Mouse (Mus musculus) heart, adult 2 months (tissue): Measurements from ENCODE around the gene Capn6. TPM values are rescaled to one million over a fixed set of nuclear protein-coding genes. Genes with fewer than 3 reads are reported as not detected.
A peak's percentile ranks its signal among the peaks of the same experiment; 100 is the strongest.

Source experiments
- DNase-seq, 2 experiments: peaks; one replicate each; pipeline ENCODE4 v3.0.0; 2021
- H3K27ac ChIP-seq: fragments of 200-600 bp; 2 replicates; pipeline ENCODE4 v1.8.1; 2022
- H3K27me3 ChIP-seq: fragments of 200-500 bp; 2 replicates; pipeline ENCODE4 v1.6.1; 2012; ENCODE audit warnings: mild to moderate bottlenecking, low read length, inconsistent platforms, mixed read lengths; ENCODE audit not compliant: control insufficient read depth, insufficient read depth
- H3K36me3 ChIP-seq: fragments of 200-500 bp; 2 replicates; pipeline ENCODE4 v1.6.1; 2012; ENCODE audit warnings: low read length, inconsistent platforms; ENCODE audit not compliant: control insufficient read depth, insufficient read depth
- H3K4me1 ChIP-seq: fragments of 200-500 bp; 2 replicates; pipeline ENCODE4 v1.6.1; 2011; ENCODE audit warnings: low read length; ENCODE audit not compliant: control insufficient read depth, insufficient read depth
- H3K4me3 ChIP-seq: fragments of 200-600 bp; 2 replicates; pipeline ENCODE4 v1.8.1; 2022
- H3K79me2 ChIP-seq: fragments of 200-500 bp; replicated peaks from 2 replicates; pipeline ENCODE4 v1.6.1; 2012; ENCODE audit warnings: mild to moderate bottlenecking, inconsistent platforms, low read length, moderate library complexity, mixed read lengths; ENCODE audit not compliant: control insufficient read depth, insufficient read depth
- H3K9ac ChIP-seq: fragments of 200-500 bp; 2 replicates; pipeline ENCODE4 v1.6.1; 2012; ENCODE audit warnings: low read depth, mild to moderate bottlenecking, control low read depth, inconsistent platforms, low read length, mixed read lengths
- CTCF ChIP-seq: fragments of 200-600 bp; IDR thresholded peaks from 2 replicates; pipeline ENCODE4 v1.8.1; 2022; ENCODE audit warnings: antibody characterized with exemption, mild to moderate bottlenecking, moderate library complexity
- EP300 ChIP-seq: fragments of 200-500 bp; IDR thresholded peaks from 2 replicates; pipeline ENCODE4 v1.6.1; 2011; ENCODE audit warnings: low read depth, low read length, control low read depth; ENCODE audit not compliant: insufficient read depth
- POLR2A ChIP-seq: fragments of 200-500 bp; IDR thresholded peaks from 2 replicates; pipeline ENCODE4 v1.6.1; 2011; ENCODE audit warnings: mild to moderate bottlenecking, low read depth, low read length, control low read depth; ENCODE audit not compliant: insufficient read depth
- WGBS: fragments of 180-500 bp; shearing (Covaris S2); methylation state at CpG from one replicate; pipeline ENCODE4 v1.1.7; 2018; 5-methylcytosine and 5-hydroxymethylcytosine counted together
- intact Hi-C: fragments of 180-260 bp; cut with DNase I; formaldehyde crosslinking; loops from one replicate; pipeline ENCODE4 v1.15.1; 2025
- long read RNA-seq: library from polyadenylated mRNA; stranded (forward); transcript quantifications from one replicate; pipeline ENCODE4 v2.0.0, GENCODE M21; 2021
- polyA plus RNA-seq: library from polyadenylated mRNA; depleted of rRNA; stranded (reverse); fragments of >200 nt; gene quantifications from 2 replicates; pipeline ENCODE4 v1.2.3, GENCODE M21; 2012; rRNA removed
- total RNA-seq, 2 experiments: library from RNA; stranded (reverse); gene quantifications; 2 replicates each; pipeline ENCODE4 v1.2.3; 2021

Capn6 gene
- total RNA-seq (under 1 TPM; 0.57 to 0.94 TPM), polyA plus RNA-seq (0.98 and 1.6 TPM in 2 replicates)
- long read RNA-seq, partial matches to known transcripts: 1 of 1 reads
- long read RNA-seq, other reads (novel, unspliced or antisense): 0 of 1 reads

DNA sequence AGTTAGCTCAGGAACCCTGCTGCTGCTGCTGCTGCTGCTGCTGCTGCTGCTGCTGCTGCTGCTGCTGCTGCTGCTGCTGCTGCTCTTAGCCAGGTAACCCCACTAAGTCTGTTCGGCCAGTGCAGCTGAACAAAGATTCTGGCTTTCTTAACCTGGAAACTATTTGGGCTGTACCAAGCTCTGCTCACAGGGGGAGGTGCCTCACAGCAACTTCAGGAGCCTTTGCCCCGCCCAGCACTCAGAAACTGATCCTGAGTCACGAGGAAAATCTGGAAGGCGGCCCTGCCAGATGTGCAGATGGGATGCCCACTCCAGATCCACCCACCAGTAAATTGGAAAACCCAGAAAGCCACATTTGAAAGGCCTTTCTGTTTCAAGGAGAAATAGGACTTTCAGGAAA is at the start of gene Capn6:
Gene Capn6, minus strand, starts transcription at position 203 of the 400 bp plus-strand sequence.
- H3K4me1 ChIP-seq: no peaks in the 10 kb centered on the region
- H3K4me3 ChIP-seq: no peak within 1 kb of the TSS
- no peaks in the 10 kb centered on the region for H3K27me3 ChIP-seq
- DNase-seq: peak in 1 of 2 experiments; percentile 15
- TF ChIP-seq EP300: no peak
- no peak for TF ChIP-seq POLR2A
- TF ChIP-seq CTCF: no peak
- H3K9ac ChIP-seq: no peak within 1 kb of the TSS
- intact Hi-C loops: no loop called here
- no peaks in the 10 kb centered on the region for H3K79me2 ChIP-seq
- no peak within 1 kb of the TSS for H3K27ac ChIP-seq
- 13% methylated on average over 4 of the region's 4 CpGs for WGBS
- no peaks in the 10 kb centered on the region for H3K36me3 ChIP-seq

DNA sequence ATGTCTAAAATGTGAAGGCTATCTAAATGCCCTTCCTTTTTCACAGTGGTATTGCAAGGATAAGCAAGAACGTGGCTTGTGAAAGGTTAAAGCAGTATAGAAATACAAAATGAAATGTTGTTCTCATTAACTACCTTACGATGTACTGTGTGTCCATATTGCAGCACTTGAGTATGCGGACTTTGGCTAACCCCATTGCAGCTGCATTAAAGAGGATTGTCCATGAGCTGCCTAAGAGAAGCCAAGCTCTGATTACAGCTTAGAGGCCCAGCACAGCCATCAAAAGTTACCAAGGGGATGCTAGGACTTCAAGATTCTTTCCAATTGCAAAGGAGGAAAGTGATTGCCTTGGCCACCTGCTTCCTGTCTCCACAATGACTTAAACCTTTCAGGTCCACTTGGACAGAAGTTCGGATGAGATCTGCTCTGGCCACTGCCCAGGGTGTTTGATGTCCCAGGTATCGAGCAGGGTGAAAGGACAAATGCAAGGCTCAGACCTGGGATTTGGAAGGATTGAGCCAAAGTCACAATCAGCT is 40.0 kb upstream of the Capn6 start:
- Histone ChIP-seq H3K79me2 (no peaks in the 10 kb centered on the region), H3K4me3 (no peak overlapping the region), H3K9ac (no peak overlapping the region), H3K27ac (no peak overlapping the region), H3K36me3 (no peaks in the 10 kb centered on the region), H3K27me3 (no peaks in the 10 kb centered on the region), H3K4me1 (no peaks in the 10 kb centered on the region)
- TF ChIP-seq CTCF (no peak), EP300 (no peak), POLR2A (no peak)
- WGBS: 77% methylated on average over 5 of the region's 5 CpGs
- no peak for DNase-seq
- intact Hi-C loops: no loop called here

DNA sequence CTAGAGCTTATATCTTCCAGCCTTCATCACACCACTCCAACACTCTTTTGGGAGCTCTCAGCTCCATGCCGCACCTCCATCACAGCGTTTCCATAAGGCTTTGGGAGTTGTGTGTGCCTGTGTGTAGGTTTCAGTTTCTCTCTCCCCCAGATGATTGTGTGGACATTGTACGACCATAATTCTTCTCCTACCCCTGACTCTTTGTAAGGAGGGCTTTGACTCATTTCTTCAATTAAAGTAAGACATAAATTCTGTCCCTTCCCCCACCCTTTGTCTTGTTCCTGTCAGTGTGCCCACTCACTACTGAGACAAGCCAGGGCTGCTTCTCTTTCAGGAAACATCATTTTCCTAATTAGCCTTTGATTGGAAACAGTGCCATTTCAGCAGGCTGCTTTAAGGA is 24.1 kb upstream of the Capn6 start:
- H3K27ac ChIP-seq: no peak overlapping the region
- intact Hi-C loops: no loop called here
- no peak for DNase-seq
- no peak overlapping the region for H3K9ac ChIP-seq
- H3K4me1 ChIP-seq: no peaks in the 10 kb centered on the region
- WGBS: 73% methylated on average over 3 of the region's 3 CpGs
- H3K79me2 ChIP-seq: no peaks in the 10 kb centered on the region
- no peaks in the 10 kb centered on the region for H3K27me3 ChIP-seq
- H3K4me3 ChIP-seq: no peak overlapping the region
- TF ChIP-seq EP300: no peak
- TF ChIP-seq POLR2A: no peak
- no peak for TF ChIP-seq CTCF
- no peaks in the 10 kb centered on the region for H3K36me3 ChIP-seq

DNA sequence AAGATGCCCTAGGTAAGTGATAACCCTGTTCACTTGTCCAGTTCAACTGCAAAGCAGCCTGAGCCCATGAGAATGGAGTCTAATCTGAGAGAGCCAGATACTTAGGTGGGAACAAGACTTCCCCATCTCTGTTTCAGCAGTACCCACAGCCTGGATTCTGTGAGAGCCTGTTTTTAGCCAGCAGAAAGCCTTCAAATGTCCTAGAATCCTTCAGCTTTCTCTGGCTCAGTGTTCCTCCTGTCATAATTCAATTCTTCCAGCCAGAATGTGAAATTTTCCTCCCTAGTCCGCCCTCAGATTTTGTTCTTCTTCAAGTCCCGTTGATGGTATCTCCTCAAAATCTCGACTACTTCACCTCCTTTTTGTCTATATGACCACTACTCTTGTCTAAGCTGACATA is 22.8 kb upstream of the Capn6 start:
- intact Hi-C loops: no loop called here
- no peaks in the 10 kb centered on the region for H3K36me3 ChIP-seq
- no peak overlapping the region for H3K9ac ChIP-seq
- WGBS: 66% methylated on average over 3 of the region's 3 CpGs
- no peaks in the 10 kb centered on the region for H3K27me3 ChIP-seq
- no peaks in the 10 kb centered on the region for H3K4me1 ChIP-seq
- H3K27ac ChIP-seq: no peak overlapping the region
- TF ChIP-seq EP300 (no peak), CTCF (no peak)
- H3K79me2 ChIP-seq: no peaks in the 10 kb centered on the region
- H3K4me3 ChIP-seq: no peak overlapping the region
- DNase-seq: no peak

DNA sequence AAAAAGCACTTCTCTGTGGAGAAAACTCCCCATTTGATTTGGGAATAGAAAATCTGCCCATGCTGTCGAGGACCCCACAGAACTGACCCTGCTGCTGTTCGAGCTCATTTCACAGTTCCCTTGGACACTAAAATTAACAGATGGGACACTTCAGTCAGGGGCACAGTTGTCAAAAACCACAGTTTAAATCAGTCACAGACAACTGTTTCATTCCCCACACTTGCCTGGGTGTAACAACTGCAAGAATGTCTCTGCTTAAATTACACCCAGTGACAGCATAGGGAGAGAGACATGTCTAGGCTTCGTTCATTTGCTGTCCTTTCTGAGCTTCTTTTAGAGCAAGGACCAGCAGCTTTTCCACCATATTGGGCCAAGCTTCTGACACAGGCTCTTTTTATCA is 19.4 kb upstream of the Capn6 start:
- H3K4me3 ChIP-seq: no peak overlapping the region
- TF ChIP-seq POLR2A (no peak), EP300 (no peak), CTCF (no peak)
- no peaks in the 10 kb centered on the region for H3K27me3 ChIP-seq
- WGBS: 62% methylated on average over 3 of the region's 3 CpGs
- H3K36me3 ChIP-seq: no peaks in the 10 kb centered on the region
- no peak overlapping the region for H3K9ac ChIP-seq
- DNase-seq: no peak
- H3K4me1 ChIP-seq: no peaks in the 10 kb centered on the region
- no peak overlapping the region for H3K27ac ChIP-seq
- H3K79me2 ChIP-seq: no peaks in the 10 kb centered on the region
- intact Hi-C loops: no loop called here

DNA sequence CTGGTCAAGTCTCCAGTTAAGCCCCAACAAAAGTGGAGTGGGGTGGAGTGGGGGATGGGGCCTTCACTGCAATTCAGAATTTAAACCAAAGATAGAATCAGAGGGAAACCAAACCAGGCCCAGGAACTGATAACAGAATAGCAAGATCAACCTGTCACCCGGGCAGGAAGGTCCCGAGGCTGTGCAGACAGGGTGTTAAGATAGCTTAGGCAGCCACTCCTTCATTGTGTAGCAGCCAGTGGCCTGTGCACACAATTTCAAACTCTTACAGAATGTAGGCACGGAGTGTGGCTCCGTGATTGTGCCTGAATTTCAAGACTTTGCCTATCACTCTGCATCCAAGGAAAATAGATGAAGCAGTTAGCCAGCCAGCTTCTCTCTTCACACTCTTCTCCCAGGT is 693 bp downstream of the Capn6 start:
- Histone ChIP-seq H3K27ac (no peak overlapping the region), H3K79me2 (no peaks in the 10 kb centered on the region), H3K9ac (no peak overlapping the region), H3K4me3 (no peak overlapping the region), H3K36me3 (no peaks in the 10 kb centered on the region), H3K27me3 (no peaks in the 10 kb centered on the region), H3K4me1 (no peaks in the 10 kb centered on the region)
- intact Hi-C loops: no loop called here
- TF ChIP-seq CTCF: no peak
- no peak for TF ChIP-seq EP300
- no peak for TF ChIP-seq POLR2A
- WGBS: 32% methylated on average over 4 of the region's 4 CpGs
- DNase-seq: no peak
